Mouse (Mus musculus) right cerebral cortex, postnatal 10 days (tissue): ENCODE results near the gene Chpf2.

ENCODE experiments used
- DNase-seq, 2 experiments: peaks; one replicate each; pipeline ENCODE4 v3.0.0; 2021; ENCODE audit warnings: low spot score in 2 of 2

The Chpf2 gene

GRCm38 (mm10) chr5:24591268-24591721 lies 4.8 kb downstream of the Chpf2 start:
- DNase-seq, result no peak

DNA sequence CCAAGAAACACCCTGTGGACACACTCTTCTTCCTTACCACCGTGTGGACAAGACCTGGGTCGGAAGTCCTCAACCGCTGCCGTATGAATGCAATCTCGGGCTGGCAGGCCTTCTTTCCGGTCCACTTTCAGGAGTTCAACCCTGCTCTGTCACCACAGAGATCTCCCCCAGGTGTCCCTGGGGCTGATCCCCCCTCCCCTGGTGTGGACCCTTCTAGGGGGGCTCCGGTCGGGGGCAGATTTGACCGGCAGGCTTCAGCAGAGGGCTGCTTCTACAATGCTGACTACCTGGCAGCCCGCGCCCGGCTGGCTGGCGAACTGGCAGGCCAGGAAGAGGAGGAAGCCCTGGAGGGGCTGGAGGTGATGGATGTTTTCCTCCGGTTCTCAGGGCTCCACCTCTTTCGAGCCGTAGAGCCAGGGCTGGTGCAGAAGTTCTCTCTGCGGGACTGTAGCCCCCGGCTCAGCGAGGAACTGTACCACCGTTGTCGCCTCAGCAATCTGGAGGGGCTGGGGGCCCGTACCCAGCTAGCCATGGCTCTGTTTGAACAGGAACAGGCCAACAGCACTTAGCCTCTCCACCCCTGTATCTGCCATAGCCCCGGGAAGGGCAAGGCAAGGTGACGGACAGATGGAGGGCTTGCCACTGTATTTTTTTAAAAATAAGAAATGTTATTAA lies 5.4 kb downstream of the Chpf2 start:
- no peak for DNase-seq

GRCm38 (mm10) chr5:24592471-24593160 lies 6.1 kb downstream of the Chpf2 start:
- no peak for DNase-seq

GRCm38 (mm10) chr5:24593230-24593629 lies 6.7 kb downstream of the Chpf2 start:
- DNase-seq, result no peak

GRCm38 (mm10) chr5:24593928-24594327 lies 7.4 kb downstream of the Chpf2 start:
- no peak for DNase-seq

DNA sequence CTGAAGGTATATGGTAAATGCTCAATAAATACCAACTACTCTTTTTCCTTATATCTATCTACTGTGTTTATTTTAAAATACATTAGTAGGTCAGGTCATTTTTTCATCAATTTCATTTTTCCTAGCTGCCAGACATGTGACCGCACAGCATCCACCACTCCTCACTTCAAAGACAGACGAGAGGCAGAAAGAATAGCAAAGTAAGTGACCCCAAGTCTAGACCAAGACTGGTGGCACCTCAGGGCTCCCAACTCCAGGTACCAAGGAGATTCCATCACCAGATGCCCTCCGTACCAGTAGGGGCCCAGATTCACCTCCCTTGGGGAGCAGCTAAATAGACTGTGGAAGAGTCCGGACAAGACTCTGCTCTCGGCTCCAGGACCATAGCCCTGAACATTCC lies 7.8 kb downstream of the Chpf2 start:
- no peak for DNase-seq

GRCm38 (mm10) chr5:24595261-24595660 lies 8.7 kb downstream of the Chpf2 start:
- no peak for DNase-seq

DNA sequence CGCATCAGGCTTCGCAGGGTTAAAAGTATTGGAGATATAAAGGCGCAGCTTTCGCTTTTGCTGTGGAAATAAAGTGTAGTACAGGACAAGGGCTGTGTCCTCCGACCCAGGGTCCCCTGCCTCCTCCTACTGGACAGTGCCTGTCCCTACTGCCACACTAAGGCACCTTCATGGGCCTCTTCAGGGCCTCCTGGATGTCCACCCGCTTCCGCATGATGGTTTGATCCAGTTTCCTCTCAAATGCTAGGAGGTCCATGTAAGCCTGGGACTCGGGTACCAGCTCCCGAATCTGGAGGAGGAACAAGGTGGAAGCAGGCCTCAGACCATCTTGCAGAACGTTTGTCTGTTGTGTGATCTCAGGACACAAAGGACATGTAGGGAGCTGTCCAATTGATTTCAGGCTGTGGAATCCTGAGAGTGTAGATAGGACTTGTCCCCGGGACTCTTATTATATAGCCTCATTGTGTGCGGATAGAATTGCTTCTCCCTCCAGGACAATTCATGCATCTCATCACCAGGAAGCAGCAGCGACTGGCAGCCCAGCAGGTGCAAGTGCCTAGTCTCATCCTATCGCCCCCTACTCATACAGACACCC lies 9.3 kb downstream of the Chpf2 start:
- no peak for DNase-seq

DNA sequence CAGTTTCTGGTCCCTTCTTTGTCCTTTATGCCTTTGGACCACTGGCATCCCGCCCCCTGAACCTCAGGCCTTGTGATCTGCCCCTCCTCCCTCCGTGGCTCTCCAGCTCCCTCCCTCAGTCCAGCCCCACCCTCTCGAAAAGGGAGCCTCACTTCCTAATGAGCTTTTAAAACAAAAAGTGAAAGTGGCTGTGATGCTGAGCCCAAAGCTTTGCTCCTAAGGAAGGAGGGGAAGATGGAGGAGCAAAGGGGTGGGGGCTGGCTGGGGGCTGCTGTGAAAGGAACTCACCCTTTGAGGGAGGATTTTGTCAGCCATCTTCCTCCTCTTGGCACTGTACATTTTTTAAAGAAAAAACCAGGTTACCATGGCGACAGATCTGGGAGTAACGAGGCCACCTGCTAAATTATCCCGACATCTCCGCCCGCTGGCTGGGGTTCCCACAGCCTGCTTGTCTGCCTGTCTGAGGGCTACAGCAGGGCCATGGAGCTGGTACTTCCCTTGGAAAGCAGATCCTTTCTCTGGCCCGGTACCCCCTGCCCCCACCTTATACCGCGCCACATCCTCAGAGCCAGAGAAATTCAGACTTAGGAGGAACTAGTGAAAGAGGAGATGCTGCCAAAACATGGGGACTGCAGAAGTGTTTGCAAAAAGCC lies 10.1 kb downstream of the Chpf2 start:
- peak; percentile 88 to 93 for DNase-seq

- peak; percentile 86 to 89 for DNase-seq
These were observed 10.7 kb downstream of the Chpf2 start for GRCm38 (mm10) chr5:24597221-24597728.

DNA sequence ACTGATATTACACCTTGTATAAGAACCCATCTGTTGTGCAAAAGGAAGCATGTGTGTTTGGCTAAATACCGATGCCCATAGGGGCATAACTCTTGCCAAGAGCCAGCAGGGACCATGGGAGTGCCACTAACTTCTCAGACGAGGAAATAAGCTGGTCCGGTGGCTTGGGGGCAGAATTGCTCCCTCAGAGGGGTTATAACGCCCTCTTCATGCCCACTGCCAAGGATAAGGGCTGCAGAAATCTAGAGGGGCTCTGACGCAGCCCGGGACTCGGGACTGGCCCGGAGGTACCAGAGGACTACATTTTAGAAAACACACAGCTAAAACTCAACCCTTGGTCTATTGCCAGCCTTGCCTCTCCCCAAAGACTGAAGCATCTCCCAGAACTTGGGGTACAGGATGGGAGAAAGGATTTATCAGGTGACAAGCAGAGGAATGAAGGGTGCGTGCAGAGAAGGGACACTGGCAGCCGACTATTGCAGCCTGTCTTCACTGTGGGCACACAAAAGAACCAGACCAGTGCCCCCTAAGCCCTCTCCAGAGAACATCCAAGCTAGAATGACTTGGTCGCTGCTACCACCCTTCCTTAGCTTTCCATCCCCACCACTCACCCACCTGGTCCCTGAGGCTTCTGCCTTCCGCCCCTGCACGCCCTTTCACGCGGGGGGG lies 11.5 kb downstream of the Chpf2 start:
- peak in 1 of 2 experiments; percentile 50 for DNase-seq

- peak; percentile 75 to 77 for DNase-seq
These were observed 12.0 kb downstream of the Chpf2 start for GRCm38 (mm10) chr5:24598570-24599006.

GRCm38 (mm10) chr5:24599137-24599536 lies 12.6 kb downstream of the Chpf2 start:
- no peak for DNase-seq

DNA sequence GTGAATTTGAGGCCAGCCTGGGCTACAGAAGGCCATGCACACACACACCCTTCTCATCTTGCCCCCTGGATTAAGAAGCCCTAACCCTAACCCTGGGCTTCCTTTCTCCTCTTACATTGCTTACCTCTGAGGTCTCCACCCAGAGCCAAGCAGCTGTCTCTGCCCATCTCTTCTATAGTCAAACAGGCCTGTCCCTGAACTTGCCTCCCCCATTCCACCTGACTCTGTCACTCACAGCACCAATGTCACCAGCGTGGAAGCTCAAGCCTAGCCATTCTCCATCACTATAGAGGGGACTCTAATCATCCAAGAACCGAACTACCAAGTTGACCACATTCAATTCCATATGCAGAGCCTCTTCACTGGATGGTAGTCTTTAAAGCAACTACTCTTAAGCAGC lies 13.7 kb downstream of the Chpf2 start:
- DNase-seq, result no peak

DNA sequence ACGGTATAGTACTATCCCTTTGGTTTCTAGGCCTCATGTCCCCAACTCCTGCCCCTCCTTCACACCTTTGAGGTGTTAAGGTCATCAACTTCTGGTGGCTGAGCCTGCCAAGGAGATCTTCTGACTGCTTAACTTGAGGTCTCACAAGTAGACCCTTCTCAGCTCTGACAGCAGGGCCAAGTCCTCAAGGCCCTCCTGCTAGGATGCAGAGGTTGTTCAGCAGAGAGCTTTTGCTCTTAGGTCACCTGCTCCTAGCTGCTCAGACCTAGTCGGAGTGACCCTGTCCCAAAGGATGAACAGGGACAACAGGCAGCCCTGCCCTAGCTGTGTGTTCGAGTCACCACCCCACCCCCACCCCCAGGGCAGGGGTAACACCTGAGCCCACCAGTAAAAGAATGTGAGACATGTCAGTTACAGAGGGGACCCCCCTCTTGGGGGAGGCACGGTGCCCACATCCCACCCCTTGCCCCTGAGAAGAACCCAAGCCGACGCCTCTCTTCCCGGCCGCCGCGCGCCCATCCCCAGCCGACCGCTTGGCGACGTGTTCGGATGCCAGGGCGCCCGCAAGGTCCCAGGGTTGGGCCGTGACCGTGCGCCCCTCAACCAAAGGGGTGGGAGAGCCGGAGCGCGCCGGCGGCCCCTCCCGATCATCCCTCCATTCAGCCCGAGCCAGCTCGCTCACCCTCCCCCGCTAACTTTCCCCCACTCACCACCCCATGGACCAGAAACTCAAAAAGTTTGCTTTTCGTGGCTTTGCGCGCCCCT lies 14.7 kb downstream of the Chpf2 start:
- DNase-seq, result peak in 1 of 2 experiments; percentile 49

DNA sequence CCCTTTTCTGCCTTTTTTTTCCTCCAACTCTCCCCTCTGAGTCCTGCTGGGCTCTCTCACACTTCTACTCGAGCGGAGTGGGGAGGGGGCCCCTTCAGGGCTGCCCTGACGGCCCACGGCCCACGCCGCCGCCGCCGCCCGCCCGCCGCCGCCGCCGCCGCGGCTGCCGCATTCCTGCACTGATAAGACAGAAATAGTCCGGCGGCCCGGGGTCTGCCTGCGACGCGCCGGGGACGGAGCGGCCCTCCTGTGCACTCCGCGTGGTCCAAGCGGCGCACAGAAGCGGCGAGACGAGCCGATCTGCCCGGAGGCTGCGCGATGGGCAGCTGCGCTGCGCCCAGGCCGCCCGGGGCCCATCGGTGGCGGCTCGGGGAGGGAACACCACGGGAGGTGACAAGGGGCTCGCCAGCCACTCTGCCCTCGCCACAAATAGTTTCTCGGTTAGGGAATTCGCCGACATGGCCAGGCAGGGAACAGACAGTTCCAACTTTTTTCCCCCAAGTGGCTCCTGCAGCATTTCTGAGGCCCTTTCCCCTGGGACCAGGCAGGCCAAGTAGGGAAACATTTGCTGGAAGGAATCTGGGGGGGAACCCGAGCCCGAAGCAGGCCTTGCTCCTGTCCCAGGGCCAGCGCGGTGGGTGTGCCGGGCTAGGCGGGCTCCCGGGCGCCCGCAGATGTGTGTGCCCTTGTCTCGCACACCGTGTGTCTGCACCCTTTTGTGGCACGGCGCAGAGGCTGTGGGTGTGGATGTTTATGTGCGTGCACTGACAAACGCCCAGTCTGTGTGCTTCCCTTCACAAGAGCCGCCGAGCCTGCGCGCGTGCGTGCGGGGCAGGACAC lies 15.6 kb downstream of the Chpf2 start:
- peak; percentile 80 to 82 for DNase-seq

GRCm38 (mm10) chr5:24602751-24603343 lies 16.3 kb downstream of the Chpf2 start:
- peak; percentile 60 to 71 for DNase-seq

- DNase-seq, result no peak
These were observed 17.0 kb downstream of the Chpf2 start for GRCm38 (mm10) chr5:24603431-24604010.

DNA sequence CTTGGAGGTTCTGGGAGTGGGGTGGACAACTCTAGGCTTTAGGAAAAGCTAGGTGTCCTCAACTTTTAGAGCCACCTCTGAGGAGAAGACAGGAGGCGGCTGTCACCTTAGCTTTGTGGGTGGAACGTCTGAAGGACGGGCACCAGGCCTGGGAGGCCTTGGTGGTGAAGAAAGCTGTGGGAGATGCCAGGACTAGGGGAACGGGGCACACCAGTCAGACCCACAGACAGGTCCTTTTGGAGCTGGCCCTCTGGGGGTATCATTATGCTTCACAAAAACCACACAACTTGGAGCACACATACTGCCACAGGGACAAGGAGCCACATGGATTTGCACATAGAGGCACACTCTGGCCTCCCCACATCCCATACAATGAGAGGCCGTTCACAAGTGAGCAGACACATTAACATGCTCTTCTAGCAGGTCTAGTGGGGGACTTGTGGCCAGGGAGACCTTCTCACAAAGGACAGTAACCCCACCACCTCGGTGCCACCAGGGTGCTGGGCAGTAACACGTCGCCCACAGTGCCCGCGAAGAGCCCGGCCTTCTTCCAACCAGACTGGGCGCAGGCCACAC lies 17.6 kb downstream of the Chpf2 start:
- peak in 1 of 2 experiments; percentile 30 for DNase-seq
